In the genomic region with DNA sequence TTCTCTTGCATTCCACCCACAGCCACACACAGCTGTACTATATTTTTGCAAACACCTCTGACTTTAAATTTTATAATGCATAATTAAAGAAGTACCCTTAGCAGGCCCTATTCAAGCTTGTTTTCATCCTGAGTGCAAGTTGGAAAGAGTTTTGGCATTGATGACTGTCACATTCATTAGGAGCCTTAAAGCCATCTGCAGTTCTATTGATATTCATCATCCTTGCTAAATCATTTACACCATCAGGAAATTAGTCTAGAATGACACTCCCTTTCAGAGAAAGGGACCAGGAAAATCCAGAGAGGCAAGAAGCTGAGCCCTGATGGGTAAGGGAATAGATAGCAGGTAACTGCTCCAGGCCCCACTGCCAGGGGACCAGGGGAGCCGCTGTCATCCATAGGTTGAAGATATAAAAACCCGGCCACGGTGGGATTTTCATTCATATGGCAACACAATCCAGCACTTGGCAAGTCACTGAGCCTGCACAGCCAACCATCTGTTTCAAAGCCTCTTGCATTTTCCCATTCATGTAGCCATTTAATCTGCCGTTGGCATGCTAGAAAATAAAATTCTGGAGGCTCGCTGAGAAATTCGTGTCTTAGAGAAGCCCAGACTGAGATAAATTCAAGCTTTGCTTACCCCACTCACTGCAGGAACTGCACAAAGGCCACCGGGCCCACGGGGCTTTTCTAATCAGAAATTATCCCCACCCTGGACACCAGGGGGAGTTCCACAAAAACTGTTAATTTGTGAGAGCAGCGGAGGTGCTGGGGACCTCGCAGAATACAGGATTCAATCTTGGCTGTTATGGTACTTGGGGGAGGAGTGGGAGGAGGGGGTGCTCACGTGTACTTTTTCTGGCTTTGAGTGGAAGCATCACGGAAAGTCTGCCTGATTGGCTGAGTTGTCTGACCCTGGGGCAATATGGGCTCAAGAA, we compare ENCODE assay signal across 8 mouse cellular contexts.
A peak's percentile ranks its signal among the peaks of the same experiment; 100 is the strongest.
DNase-seq lines count a peak whose midpoint lies in the region; ATAC-seq and TF ChIP-seq lines count a peak whose summit lies in the region.

No protein-coding gene starts in this region.

- peak; percentile 40; the same call in 1 of the 2 replicates for TF ChIP-seq CTCF in kidney, postnatal 0 days (IDR thresholded peaks at IDR 0.05; ENCODE audit: low read depth)

- no peak overlapping the region for H3K4me3 ChIP-seq in kidney, postnatal 0 days (replicated peaks; ENCODE audit: low read depth, low read length)
- H3K4me3 ChIP-seq in ES-E14 (ENCODE audit: insufficient read depth in 1 of 2, low read depth in 1 of 2, low read length in 2 of 2, poor library complexity in 1 of 2, severe bottlenecking in 1 of 2): no peak overlapping the region

- H3K4me2 ChIP-seq in kidney, postnatal 0 days (ENCODE audit: low read length): no peak overlapping the region

- 68% methylated on average over 12 of the region's 12 CpGs for WGBS in kidney, postnatal 0 days

- intact Hi-C loops in left cerebral cortex, postnatal 10 days (cut with DNase I): no loop called here

- H3K9me3 ChIP-seq in kidney, postnatal 0 days (replicated peaks; ENCODE audit: low read length): no peaks in the 10 kb centered on the region
- H3K9me3 ChIP-seq in ES-E14 (ENCODE audit: control insufficient read depth, insufficient read depth, low read depth, low read length): no peaks in the 10 kb centered on the region

- H3K27me3 ChIP-seq in kidney, postnatal 0 days (ENCODE audit: insufficient read depth, low read length): no peaks in the 10 kb centered on the region

- no peak for DNase-seq in kidney, postnatal 0 days (ENCODE audit: low spot score)
- DNase-seq in kidney, postnatal 25 days: no peak
- peak; percentile 24 for DNase-seq in ES-E14 (ENCODE audit: low read depth, low spot score)
- DNase-seq in cerebellum, postnatal 36 days: peak; percentile 11 to 27
- DNase-seq in left cerebral cortex, postnatal 10 days (ENCODE audit: extremely low spot score in 1 of 2, low spot score in 2 of 2): peak; percentile 29 to 65
- no peak for DNase-seq in heart, adult 11 months
- no peak for DNase-seq in gastrocnemius, adult 18-20 months (ENCODE audit: low spot score)

- no peak for ATAC-seq in kidney, postnatal 0 days (replicated peaks; ENCODE audit: low FRiP score, low read depth)
- ATAC-seq in CD4-positive, CD25-positive, alpha-beta regulatory T cell, adult 4 months: no peak

- H3K9ac ChIP-seq in kidney, postnatal 0 days (ENCODE audit: low read depth, low read length): no peak overlapping the region
- no peak overlapping the region for H3K9ac ChIP-seq in ES-E14 (ENCODE audit: insufficient read depth, low read depth, low read length, poor library complexity, severe bottlenecking)

- in situ Hi-C loops in ES-E14 (cut with MboI; ENCODE audit: low sequenced_read_pairs in 2 of 2, unreplicated experiment in 2 of 2): no loop called here

- no peaks in the 10 kb centered on the region for H3K4me1 ChIP-seq in kidney, postnatal 0 days (replicated peaks; ENCODE audit: insufficient read depth, low read length)
- no peaks in the 10 kb centered on the region for H3K4me1 ChIP-seq in ES-E14 (ENCODE audit: control insufficient read depth in 2 of 2, insufficient read depth in 2 of 2, low read length in 2 of 2, poor library complexity in 1 of 2)

- no peak overlapping the region for H3K27ac ChIP-seq in kidney, postnatal 0 days
- H3K27ac ChIP-seq in ES-E14 (ENCODE audit: insufficient read depth, low read depth, low read length, poor library complexity, severe bottlenecking): no peak overlapping the region

- no peaks in the 10 kb centered on the region for H3K36me3 ChIP-seq in kidney, postnatal 0 days (ENCODE audit: insufficient read depth, low read length)
- no peaks in the 10 kb centered on the region for H3K36me3 ChIP-seq in ES-E14 (ENCODE audit: control insufficient read depth, insufficient read depth, low read length, poor library complexity, severe bottlenecking)

TF ChIP-seq in ES-E14, 5 proteins besides CTCF, POLR2A, EP300 and RAD21:
- TF ChIP-seq MAFK (IDR thresholded peaks at IDR 0.05; ENCODE audit: insufficient read depth, low read depth, low read length) (no peak), CHD2 (IDR thresholded peaks at IDR 0.05; ENCODE audit: low read depth, low read length) (no peak), ZC3H11A (IDR thresholded peaks at IDR 0.05; ENCODE audit: borderline replicate concordance, low read depth, low read length) (no peak)

Comparison
In these comparisons a context has a peak if more than half of its experiments do, and no peak if none do; other contexts are left out.
1. DNase-seq: peak in ES-E14 (single experiment), cerebellum, postnatal 36 days (2 of 2) and left cerebral cortex, postnatal 10 days (2 of 2); none in kidney, postnatal 0 days (single experiment), kidney, postnatal 25 days (0 of 2), heart, adult 11 months (single experiment) and gastrocnemius, adult 18-20 months (single experiment).